ENCODE assay signal across 11 mouse cellular contexts in the genomic region with DNA sequence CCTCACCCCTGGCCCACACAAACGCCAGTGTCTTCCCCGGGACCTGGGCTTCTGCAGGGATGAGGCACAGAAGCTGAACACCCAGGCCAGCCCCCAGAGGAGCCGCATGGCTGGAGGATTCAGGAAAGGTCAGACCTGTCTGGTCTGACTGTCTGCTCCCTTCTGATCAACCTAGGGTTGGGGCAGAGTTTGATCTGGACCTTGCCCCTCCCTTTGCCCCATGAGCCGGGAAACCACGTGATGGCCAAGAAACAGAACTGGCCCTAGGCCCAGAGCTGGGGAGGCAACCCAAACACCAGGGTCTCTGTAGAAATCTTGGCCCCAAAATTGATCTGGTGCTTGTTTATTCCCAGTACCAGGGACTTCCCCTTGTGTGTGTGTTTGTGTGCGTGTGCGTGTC. TPM values are rescaled to one million over a fixed set of nuclear protein-coding genes. Genes with fewer than 3 reads are reported as not detected.
DNase-seq lines count a peak whose midpoint lies in the region; ATAC-seq lines count a peak whose summit lies in the region.
"Had no signal": no experiment of that assay in that cellular context is flagged by ENCODE, and none has a peak within 500 bp of the region (broad histone marks: within the 10 kb centered on the region; RNA-seq: fewer than 3 reads in every experiment).

Gene C4b, minus strand, starts transcription at position 164 of the 400 bp plus-strand sequence.

- H3K4me3 ChIP-seq in heart, embryonic 10.5 days: no peak within 1 kb of the TSS
- no peak within 1 kb of the TSS for H3K4me3 ChIP-seq in liver, embryonic 16.5 days (ENCODE audit: low read depth, low read length)
- no peak within 1 kb of the TSS for H3K4me3 ChIP-seq in intestine, embryonic 16.5 days (ENCODE audit: low read length)
- H3K4me3 ChIP-seq: midbrain, embryonic 12.5 days had no signal

- peak; percentile 80 for ATAC-seq in liver, embryonic 16.5 days (ENCODE audit: low read depth)
- ATAC-seq in cerebellum, adult (ENCODE audit: insufficient number of reproducible peaks, low FRiP score, low TSS enrichment): no peak
- no peak for ATAC-seq in intestine, embryonic 16.5 days
- ATAC-seq: Patski had no signal

- peaks cover 6% of the 10 kb centered on the region; the same call in 1 of the 2 replicates for H3K27me3 ChIP-seq in heart, embryonic 10.5 days (ENCODE audit: insufficient read depth, poor library complexity, severe bottlenecking)
- no peaks in the 10 kb centered on the region for H3K27me3 ChIP-seq in liver, embryonic 16.5 days (ENCODE audit: control insufficient read depth, insufficient read depth, low read depth, low read length)
- no peaks in the 10 kb centered on the region for H3K27me3 ChIP-seq in intestine, embryonic 16.5 days (replicated peaks; ENCODE audit: control insufficient read depth, insufficient read depth, low read length)
- H3K27me3 ChIP-seq: midbrain, embryonic 12.5 days had no signal

- intact Hi-C loops in left cerebral cortex, postnatal 25 days (cut with DNase I): no loop called here

- H3K4me1 ChIP-seq in heart, embryonic 10.5 days: no peaks in the 10 kb centered on the region
- H3K4me1 ChIP-seq in liver, embryonic 16.5 days (ENCODE audit: control insufficient read depth, low read depth, low read length): no peaks in the 10 kb centered on the region
- no peaks in the 10 kb centered on the region for H3K4me1 ChIP-seq in intestine, embryonic 16.5 days (ENCODE audit: control insufficient read depth, insufficient read depth, low read length)
- H3K4me1 ChIP-seq: midbrain, embryonic 12.5 days had no signal

- peaks cover 5% of the 10 kb centered on the region; the same call in 1 of the 2 replicates for H3K9me3 ChIP-seq in heart, embryonic 10.5 days
- H3K9me3 ChIP-seq in liver, embryonic 16.5 days (replicated peaks; ENCODE audit: control insufficient read depth, low read length): no peaks in the 10 kb centered on the region
- no peaks in the 10 kb centered on the region for H3K9me3 ChIP-seq in intestine, embryonic 16.5 days (ENCODE audit: control insufficient read depth, low read length)

- H3K4me2 ChIP-seq in liver, embryonic 16.5 days (ENCODE audit: low read depth, low read length): no peak within 1 kb of the TSS
- H3K4me2 ChIP-seq in intestine, embryonic 16.5 days (ENCODE audit: low read depth, low read length): no peak within 1 kb of the TSS
- H3K4me2 ChIP-seq: midbrain, embryonic 12.5 days had no signal

- H3K36me3 ChIP-seq in heart, embryonic 10.5 days: no peaks in the 10 kb centered on the region
- H3K36me3 ChIP-seq in liver, embryonic 16.5 days (ENCODE audit: control insufficient read depth, insufficient read depth): no peaks in the 10 kb centered on the region
- H3K36me3 ChIP-seq in intestine, embryonic 16.5 days (ENCODE audit: control insufficient read depth, insufficient read depth, low read length): no peaks in the 10 kb centered on the region
- H3K36me3 ChIP-seq: midbrain, embryonic 12.5 days had no signal

- no peak within 1 kb of the TSS for H3K27ac ChIP-seq in heart, embryonic 10.5 days
- peak within 1 kb of the TSS; percentile 53; the same call in 1 of the 2 replicates for H3K27ac ChIP-seq in liver, embryonic 16.5 days (ENCODE audit: low read length)
- H3K27ac ChIP-seq in intestine, embryonic 16.5 days (ENCODE audit: low read length): no peak within 1 kb of the TSS
- H3K27ac ChIP-seq: midbrain, embryonic 12.5 days had no signal

- peak; percentile 12 to 22 for DNase-seq in cerebellum, postnatal 10 days
- DNase-seq in cerebellum, postnatal 36 days: no peak
- DNase-seq in left cerebral cortex, adult 8-10 months (ENCODE audit: low spot score in 2 of 2): no peak
- DNase-seq in left cerebral cortex, postnatal 25 days (ENCODE audit: low spot score in 2 of 2): no peak
- DNase-seq in heart, embryonic 10.5 days (ENCODE audit: low spot score): peak; percentile 43
- DNase-seq: thymus, postnatal 4 days had no signal

- H3K9ac ChIP-seq in liver, embryonic 16.5 days (ENCODE audit: low read depth, low read length): no peak within 1 kb of the TSS
- H3K9ac ChIP-seq in intestine, embryonic 16.5 days (ENCODE audit: low read depth, low read length): no peak within 1 kb of the TSS
- H3K9ac ChIP-seq: midbrain, embryonic 12.5 days had no signal

- 80% methylated on average over 7 of the region's 7 CpGs for WGBS in heart, embryonic 10.5 days
- 64% methylated on average over 7 of the region's 7 CpGs for WGBS in liver, embryonic 16.5 days (ENCODE audit: insufficient replicate concordance)
- WGBS in intestine, embryonic 16.5 days: 79% methylated on average over 7 of the region's 7 CpGs

RNA-seq across cellular contexts. Expression of gene C4b, which starts in this region (rescaled TPM):
- 100 to 1,000 TPM in 2 of 4 experiments, 10 to 100 TPM in 2; 27.2 to 188 (median 81.4) TPM for total RNA-seq in left cerebral cortex, adult 8-10 months (2022)
- 10 to 100 TPM in 1 of 2 experiments, 1 to 10 TPM in 1; 7.6 to 10.3 TPM for total RNA-seq in left cerebral cortex, postnatal 25 days (2021)
- polyA plus RNA-seq in heart, embryonic 10.5 days (2016; fragmentation: Nextera tagmentation; extraction: Ambion mirVana): not detected in 2 replicates
- 19.6 and 26.6 TPM in 2 replicates for polyA plus RNA-seq in liver, embryonic 16.5 days (2015; fragmentation: Nextera tagmentation; extraction: Ambion mirVana)
- 0.83 and 0.92 TPM in 2 replicates for polyA plus RNA-seq in intestine, embryonic 16.5 days (2015; fragmentation: Nextera tagmentation; extraction: Ambion mirVana)

Comparison
In these comparisons a context has a peak if more than half of its experiments do, and no peak if none do; other contexts are left out.
1. RNA of gene C4b (polyA plus RNA-seq): 19.6 to 26.6 TPM in liver, embryonic 16.5 days; 0.83 to 0.92 TPM in intestine, embryonic 16.5 days and not detected in heart, embryonic 10.5 days; every median in the first group is over 10 times any median in the second.
2. DNase-seq: peak in cerebellum, postnatal 10 days (2 of 2); none in cerebellum, postnatal 36 days (0 of 2), left cerebral cortex, adult 8-10 months (0 of 2) and left cerebral cortex, postnatal 25 days (0 of 2).
3. Peak in DNase-seq in heart, embryonic 10.5 days; RNA of the gene not detected or under 1 TPM.